Mouse (Mus musculus) gastrocnemius, postnatal 25 days (tissue): ENCODE measurements around the gene Gm20388. TPM values are rescaled to one million over a fixed set of nuclear protein-coding genes. Genes with fewer than 3 reads are reported as not detected.
A peak's percentile ranks its signal among the peaks of the same experiment; 100 is the strongest.

ENCODE experiments used
- DNase-seq: peaks from one replicate; pipeline ENCODE4 v3.0.0; 2022
- total RNA-seq, 2 experiments: library from RNA; stranded (reverse); gene quantifications; 1 replicate in 1 of 2; 2 replicates in 1 of 2; pipeline ENCODE4 v1.2.3; 2021

The Gm20388 gene
- total RNA-seq, 2 experiments from 2014 or later, result 6.7 TPM; not detected in 1

DNA sequence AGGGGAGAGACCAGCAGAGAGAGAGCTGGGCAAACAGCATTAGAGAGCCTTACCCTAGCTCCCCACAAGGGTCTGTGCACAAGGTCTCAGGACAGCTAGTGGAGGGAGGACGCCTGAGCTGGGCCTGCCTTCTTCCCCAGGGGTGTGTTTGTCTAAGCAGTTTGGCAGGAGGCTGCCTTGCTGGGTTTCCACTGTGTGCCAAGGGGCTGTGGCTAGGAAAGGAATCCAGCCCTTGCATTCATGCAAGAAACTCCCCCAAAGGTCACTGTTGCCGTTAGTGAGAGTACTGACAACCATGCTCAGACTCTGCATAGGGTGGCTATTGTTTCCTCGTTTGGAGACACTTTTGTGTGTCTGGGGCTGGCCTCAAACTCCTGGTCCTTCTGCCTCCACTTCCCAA lies 1055.9 kb downstream of the Gm20388 start:
- no peak for DNase-seq

DNA sequence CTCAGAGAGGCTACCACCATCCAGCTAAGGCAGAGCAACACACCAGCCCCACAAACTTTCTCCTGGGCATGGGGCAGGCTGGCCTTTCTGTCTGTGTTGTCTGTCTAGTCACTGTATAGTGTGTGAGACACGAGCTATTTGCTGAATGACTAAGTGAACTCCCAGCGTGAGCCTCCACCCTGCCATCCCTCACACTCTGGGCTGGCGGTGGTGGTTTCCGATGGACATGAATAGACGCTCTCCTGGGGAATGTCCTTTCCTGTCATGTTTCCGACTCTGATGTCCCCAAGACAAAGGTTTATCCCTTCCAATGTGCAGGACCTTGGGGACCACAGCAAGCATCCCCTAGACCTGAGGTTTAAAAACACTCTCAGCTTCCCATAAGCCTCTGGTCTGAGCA lies 1057.7 kb downstream of the Gm20388 start:
- DNase-seq, result no peak

DNA sequence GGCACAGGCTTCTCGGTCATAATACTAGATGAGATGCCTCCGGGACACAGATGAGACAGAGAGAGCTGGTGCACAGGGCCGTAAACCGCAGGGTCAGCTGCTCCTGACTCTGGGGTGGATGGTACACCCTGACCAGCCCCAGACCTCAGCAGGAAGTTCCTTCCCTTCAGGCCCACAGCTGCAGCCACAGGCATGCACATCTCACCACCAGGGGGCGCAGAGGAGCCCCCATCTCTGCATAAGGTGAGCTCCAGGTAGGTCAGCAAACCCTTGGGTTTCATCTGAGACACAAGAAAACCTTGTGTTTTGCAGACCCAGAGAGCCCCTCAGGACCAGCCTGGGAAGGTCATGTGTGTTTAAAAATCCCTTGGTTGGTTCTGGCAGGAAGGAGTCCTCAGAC lies 1059.7 kb downstream of the Gm20388 start:
- DNase-seq, result no peak

DNA sequence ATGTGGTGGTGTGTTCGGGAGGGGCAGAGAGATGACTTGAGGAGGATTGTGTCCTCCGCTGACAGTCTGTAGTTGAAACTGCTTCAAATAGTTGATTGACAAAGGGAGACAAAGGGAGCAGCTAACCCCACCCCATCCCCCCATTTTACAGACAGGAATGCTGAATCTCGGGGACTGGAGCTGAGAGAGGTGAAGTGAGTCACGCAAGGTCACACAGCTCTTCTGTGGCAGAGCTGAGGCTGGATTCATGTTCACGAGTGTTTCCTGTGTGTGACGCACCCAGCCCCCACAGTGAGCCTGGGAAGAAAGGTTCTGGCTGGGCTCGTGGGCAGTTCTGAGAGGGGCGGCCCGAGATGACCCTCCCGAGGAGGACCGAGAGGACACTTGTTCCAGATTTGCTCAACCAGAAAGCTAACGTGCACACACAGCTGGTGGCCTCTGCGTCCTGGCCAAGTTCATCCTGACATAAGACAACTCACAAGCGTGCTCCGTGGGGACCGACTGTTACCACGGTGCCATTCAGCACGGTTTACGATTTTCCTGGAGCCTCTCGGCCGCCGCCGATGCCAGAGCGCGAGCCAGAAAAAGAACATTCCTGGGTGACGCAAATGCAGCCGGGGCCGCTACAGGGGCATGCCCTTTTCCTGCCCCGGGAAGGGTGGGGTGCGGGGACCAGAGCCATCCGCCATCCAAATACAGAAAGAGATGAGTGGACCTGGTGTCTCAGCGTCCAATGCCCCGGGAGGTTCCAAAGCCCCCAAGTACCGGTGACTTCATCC lies 1061.2 kb downstream of the Gm20388 start:
- DNase-seq, result peak; percentile 75

DNA sequence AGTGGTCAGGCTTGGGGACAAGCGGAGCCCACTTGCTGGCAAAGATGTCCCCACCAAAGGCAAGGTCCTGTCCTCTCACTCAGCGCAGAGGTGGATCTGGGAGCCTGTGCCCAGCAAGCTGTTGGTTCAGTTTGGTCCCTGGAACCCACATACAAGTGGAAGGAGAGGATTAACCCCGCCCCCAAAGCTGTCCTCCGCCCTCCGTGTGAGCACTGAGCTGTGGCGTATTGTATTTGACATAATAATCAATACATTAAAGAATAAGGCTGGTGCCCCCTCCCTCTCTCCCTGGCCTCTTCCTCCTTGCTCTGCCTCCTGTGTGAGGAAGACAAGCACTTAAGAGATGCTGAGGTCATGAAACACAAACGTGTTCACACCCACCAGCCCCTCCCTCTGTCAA lies 1062.4 kb downstream of the Gm20388 start:
- no peak for DNase-seq

DNA sequence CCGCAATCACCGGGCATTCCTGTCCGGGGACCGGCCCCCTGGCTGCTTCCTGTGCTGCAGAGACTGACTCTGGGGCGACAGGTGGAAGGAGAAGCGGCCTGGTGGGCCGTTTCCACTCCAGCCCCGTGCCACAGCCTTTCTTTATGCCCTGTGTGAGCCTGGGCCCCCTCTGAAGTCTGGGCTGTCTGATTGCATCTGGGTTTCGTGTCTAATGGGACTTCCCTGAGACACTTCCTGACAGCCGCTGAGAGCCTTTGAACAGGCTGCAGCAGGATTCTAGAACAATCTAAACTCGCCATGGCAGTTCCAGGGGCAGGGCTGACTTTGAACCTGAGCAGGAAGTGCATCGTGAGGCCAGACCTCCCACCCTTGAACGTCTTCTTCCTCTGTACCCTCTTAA lies 1066.5 kb downstream of the Gm20388 start:
- no peak for DNase-seq

DNA sequence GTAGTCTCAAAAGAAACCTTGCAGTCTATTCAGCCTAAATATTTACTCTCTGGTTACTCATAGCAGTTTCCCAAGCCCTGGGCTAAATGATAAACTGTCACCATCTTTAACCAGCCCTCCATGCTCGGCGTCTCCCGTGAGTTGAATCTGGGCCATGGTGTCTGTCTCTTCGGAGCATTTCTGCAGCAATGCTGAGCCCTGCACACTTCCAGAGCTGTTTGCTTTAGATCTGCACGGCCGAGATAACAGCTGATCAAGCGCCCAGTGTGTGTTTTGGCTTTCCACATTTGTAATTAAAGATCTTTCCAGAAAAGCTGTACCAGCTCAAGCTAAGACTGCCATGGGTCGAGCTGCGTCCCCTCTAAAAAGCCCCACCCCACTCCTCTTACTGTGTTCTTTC lies 1068.6 kb downstream of the Gm20388 start:
- DNase-seq, result no peak

DNA sequence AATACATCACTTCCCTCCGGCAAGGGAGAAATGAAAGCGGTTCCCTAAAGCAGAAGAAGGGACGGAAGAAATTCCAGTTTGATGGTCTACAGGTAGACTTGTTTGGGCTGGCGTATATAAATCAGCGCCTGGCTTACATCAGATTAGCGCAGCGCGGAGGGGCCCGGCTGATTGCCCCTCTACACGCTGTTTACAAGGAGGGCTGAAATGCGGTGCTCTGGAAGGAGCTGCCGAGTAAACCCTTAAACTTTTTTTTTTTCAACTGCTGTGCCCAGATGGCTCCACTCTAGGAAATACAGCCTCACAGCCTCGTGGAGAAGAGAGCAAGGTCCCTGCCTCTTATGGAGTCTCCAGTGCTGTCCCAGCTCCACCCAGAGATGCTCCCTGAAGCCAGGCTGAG lies 1070.3 kb downstream of the Gm20388 start:
- DNase-seq, result no peak

DNA sequence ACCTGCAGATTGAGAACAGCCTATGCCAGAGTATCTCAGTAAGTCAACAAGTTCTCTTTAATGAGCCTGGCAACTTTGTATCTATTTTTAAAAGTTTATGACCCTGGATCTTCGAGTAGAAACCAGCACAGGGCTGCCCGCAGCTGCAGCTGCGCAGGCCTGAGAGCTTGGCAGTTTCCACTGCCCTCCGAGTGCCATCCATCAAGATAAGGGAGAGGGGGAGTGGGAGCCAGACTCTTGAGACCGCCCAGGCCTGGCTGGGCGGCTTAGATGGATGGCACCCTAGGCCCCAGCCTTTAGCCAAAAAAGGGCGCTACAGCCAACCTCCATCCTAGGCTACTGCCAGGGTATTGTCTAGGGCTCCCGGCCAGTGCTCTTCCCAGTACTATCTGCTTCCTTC lies 1074.2 kb downstream of the Gm20388 start:
- DNase-seq, result no peak

DNA sequence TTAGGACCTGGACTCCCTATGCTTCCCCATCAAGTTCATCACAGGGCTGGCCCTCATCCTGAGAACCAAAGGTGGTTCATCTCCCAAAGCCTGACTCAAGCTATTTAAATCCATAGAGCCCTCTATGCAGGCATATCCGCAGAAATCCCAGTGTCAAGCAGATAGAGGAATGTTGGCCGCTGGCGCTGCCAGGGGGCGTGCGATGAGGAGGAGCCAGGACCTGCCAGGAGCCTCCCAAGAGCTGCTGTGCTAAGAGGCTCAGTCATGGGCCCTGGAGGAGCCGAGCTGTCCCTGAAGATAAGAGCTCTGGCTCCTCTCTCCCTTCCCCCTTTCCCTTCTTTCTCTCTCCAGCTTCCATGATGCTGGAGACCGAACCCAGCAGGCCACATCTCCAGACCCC lies 1075.4 kb downstream of the Gm20388 start:
- DNase-seq, result no peak

DNA sequence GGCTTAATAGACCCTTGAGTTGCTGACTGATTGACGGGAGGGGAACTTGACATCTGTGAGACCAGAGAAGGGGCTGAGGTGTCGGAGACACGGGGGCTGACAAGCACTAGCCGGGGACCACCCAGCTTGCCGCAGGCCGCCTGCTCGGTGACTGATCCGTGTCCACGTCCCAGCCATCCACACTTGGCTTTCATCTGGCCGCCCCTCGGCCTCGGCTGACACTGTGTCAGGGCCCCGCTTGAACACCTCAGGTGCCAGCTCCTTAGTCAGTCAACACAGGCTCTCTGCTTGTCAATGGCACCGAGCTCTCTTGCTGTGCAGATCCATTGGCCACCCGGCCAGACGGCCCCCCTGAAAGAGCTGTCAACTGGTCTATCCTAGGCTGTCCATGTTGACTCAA lies 1083.1 kb downstream of the Gm20388 start:
- no peak for DNase-seq

DNA sequence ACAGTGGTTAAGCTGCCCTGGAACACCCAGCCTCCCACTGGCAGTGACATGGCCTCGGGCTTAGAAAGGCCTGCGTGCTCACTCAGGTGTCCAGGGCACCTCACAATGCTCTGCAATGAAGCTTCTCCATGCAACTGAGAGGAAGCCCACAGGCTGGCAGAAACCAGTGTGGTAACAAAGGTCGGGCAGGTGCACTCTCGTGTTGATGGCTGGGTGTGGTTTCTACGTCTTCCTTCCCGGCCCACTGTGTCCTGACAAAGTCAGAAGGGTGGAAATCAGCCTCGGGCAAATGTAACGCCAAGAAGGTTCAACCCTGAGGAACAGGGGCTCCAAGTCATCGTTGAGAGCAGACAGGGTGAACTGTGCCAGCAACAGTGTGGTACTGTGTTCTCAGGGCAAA lies 1084.8 kb downstream of the Gm20388 start:
- no peak for DNase-seq

DNA sequence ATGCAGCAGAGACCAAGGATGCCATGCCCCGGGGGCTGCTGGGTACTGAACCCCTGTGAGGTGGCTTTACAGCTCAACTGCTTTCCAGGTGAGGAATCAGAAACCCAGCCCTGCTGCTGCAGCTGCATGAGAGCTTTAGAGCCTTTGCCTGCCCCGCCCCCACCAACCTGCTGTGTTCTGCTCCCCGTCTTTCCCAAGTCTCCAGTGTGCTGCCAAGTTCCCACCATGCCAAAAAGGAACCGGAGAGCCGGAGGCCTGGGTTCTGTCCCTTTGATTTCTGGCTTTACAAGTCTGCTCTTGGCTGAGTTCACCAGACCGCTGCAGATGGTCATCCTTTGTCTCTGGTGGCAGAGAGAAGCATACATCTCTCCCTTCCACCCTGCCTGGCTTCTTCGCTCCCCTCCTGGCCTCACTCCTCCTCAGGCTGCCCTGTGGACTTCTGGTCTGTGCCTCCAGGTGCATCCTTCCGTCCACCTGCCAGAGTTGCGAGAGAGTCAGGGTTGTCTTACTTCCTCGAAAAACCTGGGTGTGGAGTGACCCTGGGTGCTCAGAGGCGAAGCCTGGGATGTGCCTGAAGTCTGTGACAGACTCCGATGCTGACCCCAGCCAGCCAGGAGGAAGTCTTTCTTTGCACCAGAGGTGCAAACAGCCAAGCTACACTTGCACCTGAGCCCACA lies 1086.4 kb downstream of the Gm20388 start:
- DNase-seq, result peak; percentile 29

DNA sequence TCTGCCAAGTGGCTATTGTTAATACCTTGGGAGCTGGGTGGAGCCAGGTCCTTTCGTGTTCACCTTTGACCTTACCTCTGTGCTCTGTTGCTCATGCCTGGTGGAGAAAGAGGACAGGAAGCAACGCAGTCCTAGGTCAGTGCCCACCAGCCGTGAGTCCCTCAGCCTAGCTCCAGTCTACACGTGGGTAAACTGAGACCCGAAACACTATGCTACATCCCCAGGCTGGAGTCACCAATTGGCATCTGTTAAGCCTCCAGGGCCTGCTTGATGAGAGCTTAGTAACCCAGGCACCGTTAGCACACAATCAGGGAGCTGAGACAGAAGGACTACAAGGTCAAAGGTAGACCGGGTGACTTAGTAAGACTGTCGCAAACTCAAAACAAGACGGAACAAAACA lies 1087.3 kb downstream of the Gm20388 start:
- no peak for DNase-seq

DNA sequence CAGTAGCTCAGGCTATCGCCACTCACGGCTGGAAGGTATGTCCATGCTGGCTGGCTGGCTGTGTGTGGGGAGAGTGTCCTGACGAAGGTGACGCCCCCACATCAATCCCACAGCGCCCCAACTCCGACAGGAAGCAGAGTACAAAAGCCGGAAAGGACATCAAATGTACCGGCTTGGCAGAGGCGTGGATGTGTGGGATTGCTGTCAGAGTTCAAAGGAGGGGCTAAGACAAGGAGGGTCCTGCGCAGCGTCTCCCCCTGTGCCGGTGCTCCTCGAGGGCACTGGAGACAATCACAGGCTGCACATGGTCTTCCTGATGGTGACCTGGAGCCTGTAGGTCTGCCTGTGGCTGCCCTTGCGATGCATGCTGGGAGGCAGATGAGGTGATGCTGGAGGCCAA lies 1088.3 kb downstream of the Gm20388 start:
- DNase-seq, result no peak

DNA sequence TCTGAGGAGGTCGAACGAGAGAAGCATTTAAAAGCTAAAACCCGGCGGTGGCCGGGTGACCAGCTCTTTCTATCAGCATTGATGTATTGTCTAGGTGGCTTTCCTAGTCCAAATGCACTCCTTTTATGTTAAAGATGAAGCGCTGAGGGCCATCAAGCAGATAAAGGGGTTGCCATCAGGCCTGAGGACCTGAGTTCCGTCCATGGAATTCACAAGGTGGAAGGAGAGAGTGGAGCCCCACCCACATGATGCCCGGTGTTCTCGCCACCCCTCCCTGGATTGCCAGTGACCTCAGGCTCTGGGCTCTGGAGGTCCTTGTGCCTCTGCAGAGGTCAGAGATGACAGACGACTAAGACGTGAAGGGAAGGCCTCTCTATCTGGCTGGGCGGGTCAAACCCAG lies 1091.3 kb downstream of the Gm20388 start:
- no peak for DNase-seq

DNA sequence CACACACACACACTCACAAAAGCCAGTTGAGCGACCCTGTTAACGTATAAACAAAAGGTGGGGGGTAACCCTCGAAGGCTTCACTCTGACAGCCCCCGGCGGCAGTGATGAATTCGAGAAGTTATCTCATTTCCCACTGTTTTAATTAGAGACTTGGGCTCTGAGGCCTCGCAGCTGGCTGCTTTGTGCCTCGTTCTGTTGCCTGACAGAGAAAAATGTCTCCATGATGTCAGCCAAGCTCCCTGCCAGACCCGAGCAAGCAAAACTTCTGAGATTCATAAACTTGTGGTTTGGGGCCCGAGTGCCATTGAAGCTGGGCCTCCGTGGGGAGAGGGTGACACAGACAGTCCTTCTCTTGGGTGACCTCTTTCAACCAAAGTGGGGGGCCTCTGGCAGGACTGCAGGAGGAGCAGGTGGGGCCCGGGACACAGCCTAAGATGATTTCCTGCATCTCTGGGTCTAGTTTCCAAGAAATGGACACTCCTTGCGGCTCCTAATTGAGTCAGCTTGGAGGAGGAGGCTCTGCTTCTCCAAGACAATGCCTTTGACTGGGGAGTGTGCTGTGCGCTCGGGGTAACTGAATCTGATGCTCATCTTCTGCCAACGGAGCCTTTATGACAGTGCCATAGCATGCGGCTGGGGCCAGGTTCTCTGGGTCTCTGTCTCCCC lies 1092.4 kb downstream of the Gm20388 start:
- no peak for DNase-seq

DNA sequence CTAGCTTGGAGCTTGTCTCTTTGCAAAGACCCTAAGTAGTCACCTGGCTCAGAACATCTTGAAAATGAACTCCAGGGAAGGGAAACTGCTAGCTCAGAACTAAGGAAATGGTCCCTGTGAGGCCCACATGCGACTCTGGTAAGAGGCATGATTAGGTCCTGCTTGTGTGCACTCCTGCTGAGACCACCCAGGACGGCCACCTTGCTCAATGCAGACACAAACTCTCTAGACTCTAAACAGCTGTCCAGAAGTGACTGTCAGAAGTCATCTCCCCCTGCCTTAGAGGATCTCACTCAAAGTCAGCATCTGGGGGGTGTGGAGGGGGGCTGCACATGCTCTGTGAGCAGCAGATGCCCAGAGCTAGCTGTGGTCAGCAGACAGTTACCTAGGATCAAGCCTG lies 1093.0 kb downstream of the Gm20388 start:
- DNase-seq, result no peak

DNA sequence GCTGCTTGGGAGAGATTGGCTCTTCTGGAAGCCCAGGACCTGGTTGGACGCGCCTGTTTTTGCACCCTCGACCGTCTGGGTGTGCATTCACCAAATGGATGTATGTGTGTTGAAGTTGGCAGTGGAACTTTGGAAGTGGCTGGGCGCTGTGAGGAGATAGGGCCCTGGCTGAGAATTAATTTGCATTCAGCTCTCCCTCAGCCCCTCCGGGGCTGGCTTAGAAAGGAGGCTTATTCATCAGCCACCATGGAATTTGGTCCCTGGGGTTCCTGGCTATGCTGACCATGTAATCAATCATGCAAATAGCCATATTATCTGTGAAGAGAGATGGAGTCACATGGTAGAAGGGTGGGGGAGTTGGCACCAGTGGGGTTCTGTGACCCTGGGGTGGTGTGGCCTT lies 1102.7 kb downstream of the Gm20388 start:
- DNase-seq, result no peak

DNA sequence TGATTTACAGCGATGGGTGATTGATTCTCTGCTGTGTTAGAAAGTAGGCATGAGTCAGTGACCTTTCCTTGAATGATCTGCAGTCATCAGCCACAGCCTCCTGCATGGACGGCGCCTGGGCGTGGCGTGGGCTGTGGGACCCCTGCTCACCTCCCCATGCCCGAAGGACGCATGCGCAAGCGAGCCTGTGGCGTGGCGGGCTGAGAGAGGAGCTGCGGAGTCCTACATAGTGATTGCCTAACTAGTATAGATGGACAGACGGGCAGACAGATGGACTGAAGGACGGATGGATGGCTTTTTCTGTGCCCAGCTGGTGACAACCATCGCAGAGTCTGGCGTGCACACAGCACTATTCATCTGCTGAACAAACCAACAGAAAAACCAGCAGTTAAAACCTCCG lies 1106.0 kb downstream of the Gm20388 start:
- DNase-seq, result no peak

DNA sequence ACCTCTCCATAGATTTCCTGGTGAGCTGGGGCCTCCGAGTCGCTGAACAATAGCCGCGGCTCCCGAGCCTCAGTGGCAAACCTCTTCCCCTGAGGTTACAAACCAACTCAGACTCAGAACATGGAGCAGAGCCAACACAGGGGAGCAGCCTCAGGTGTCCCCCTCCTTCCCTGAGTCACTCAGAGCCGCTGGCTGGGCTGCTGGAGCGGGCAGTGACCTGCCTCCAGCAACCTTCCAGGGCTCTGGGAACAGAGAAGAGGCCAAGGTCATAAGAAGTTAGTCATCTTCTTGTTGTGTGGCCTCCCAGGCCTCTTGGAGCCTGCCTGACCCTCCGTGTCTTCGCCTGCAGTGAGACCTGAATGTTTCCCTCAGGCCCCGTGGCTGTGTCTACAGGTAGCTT lies 1107.6 kb downstream of the Gm20388 start:
- DNase-seq, result no peak

DNA sequence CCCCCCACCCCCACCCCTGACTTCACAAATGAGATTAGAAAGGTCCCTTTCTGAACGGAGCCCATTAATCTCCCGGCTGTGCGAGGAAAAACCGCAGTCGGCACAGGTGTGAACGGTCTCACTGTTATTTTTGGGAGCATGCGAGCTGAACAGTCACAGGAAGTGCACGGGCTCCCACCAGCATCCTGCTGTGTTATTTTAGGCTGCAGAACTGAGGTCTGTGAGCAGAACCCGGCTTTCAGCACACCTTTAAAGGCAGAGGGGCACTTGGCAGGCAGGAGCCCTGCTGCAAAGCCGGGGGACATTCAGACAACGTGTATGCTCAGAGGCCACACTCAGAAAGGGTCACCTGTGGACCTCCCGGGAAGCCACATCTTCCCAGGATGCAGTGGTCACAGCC lies 1110.8 kb downstream of the Gm20388 start:
- no peak for DNase-seq

DNA sequence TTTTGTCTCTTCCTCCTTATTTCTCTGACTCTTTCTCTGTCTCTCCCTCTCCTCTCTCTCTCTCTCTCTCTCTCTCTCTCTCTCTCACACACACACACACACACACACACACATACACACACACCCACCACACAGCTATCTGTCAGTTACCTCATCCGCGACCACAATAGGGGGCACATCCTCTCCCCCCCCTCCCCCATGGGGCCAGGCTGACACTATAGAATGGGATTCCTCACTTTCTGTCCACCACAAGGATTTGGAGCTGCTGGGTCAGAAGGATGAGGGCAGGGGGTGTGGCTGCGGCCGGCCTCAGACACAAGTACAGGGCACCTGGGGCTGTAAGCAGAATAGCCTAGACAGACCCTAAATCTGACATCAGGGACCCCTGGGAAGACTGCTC lies 1112.4 kb downstream of the Gm20388 start:
- no peak for DNase-seq

DNA sequence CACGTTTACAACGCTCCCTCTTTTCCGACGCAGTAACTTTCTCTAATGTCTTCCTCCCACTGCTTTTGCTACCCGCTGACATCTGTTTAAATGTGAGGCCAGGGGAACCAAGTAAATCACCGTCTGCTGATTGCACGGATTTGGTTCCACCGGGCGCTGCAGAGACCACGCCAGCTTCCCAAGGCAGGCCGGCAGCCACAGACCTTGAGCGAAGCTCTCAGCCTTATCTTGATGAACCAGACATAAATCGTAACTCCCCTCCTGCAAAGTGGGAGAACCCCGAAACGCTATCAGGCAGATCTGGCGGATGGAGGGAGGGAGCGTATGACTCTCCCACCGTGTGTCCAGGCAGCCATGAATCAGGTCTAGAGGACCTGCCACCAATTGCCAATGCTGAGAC lies 1113.1 kb downstream of the Gm20388 start:
- DNase-seq, result no peak
